Mouse (Mus musculus) CD4-positive naive resting alpha-beta T cell, adult 76 days (primary cell): ENCODE data around the gene Kdelr3. TPM values are rescaled to one million over a fixed set of nuclear protein-coding genes. Genes with fewer than 3 reads are reported as not detected.

Source experiments
- total RNA-seq: library from RNA; stranded (reverse); gene quantifications from one replicate; pipeline ENCODE4 v1.2.4, GENCODE M21; 2023

Kdelr3 gene
- not detected for total RNA-seq

GRCm38 (mm10) chr15:79516171-79517096, at the start of gene Kdelr3:
TSS of gene Kdelr3 (plus strand) at chr15:79516411.

DNA sequence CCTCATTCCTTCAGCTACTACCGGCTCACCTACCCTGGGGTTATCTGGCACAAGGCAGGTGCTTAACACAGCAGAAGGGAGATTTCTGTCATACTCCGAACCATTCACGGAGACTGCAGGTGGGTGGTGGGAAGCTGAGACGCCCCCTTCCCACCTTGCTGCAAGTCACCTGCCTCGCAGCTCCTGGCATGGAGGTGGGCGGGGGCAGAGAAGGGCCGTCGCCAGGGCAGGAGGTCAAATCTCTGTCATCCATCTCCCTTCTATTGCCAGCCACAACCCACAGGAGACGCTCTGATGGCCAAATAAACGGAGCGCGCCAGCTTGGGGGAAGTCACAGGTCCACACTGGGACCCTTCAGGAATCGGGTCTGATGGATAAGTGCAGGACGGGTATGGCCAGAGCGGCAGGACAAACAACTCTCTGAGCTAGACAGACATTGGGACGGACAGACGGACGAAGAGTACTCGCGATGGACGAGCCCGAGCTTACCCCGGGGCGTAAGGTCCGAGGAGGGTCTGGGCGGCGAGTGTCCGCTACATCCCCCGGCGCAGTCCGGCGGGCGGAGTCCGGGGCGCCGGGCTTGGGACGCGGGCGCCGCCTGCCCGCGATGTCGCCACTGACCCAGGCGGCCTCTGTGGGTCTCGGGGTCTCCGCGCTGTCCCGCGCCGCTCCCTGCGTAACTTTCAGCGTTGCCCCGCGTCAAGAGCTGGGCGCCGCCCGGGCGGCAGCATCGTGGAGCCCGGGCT, 11.3 kb upstream of the Kdelr3 start, which contains the start of gene Kcnj4:
TSS of gene Kcnj4 (minus strand) at position 535 of the 746 bp plus-strand sequence.

GRCm38 (mm10) chr15:79546410-79547288, 30.4 kb downstream of the Kdelr3 start, which contains the start of gene Ddx17:
TSS of gene Ddx17 (minus strand) at chr15:79546741.

Other genes starting within 250 kb of the Kdelr3 start
- 1.9 TPM for gene Baiap2l2, start 230.9 kb upstream of the Kdelr3 start, total RNA-seq
- gene Pla2g6, start 188.0 kb upstream of the Kdelr3 start, total RNA-seq: 13.1 TPM
- 241 TPM for gene Maff, start 169.8 kb upstream of the Kdelr3 start, total RNA-seq
- gene Tmem184b, start 112.8 kb upstream of the Kdelr3 start, total RNA-seq: 46.1 TPM
- 100 TPM for gene Csnk1e, start 60.8 kb upstream of the Kdelr3 start, total RNA-seq
- not detected for gene Kcnj4, start 11.2 kb upstream of the Kdelr3 start, total RNA-seq
- gene Ddx17, start 30.3 kb downstream of the Kdelr3 start, total RNA-seq: 317 TPM
- gene Dmc1, start 88.7 kb downstream of the Kdelr3 start, total RNA-seq: not detected
- gene Fam227a, start 142.5 kb downstream of the Kdelr3 start, total RNA-seq: 0.21 TPM
- gene Cby1, start 142.8 kb downstream of the Kdelr3 start, total RNA-seq: 4.8 TPM
- 104 TPM for gene Tomm22, start 154.4 kb downstream of the Kdelr3 start, total RNA-seq
- gene Josd1, start 171.5 kb downstream of the Kdelr3 start, total RNA-seq: 28.1 TPM
- 133 TPM for gene Gtpbp1, start 174.4 kb downstream of the Kdelr3 start, total RNA-seq
- gene Sun2, start 226.1 kb downstream of the Kdelr3 start, total RNA-seq: 409 TPM